Mouse (Mus musculus) forebrain, embryonic 13.5 days (tissue): ENCODE results near the gene Dnajc13. TPM values are rescaled to one million over a fixed set of nuclear protein-coding genes. Genes with fewer than 3 reads are reported as not detected.

ENCODE experiments used
- ATAC-seq: fragments of 200-750 bp; cut with Nextera tagmentation; 2 replicates; pipeline ENCODE4 v1.8.0; 2017
- H3K27ac ChIP-seq: fragments of 300-500 bp; sonication (generic); 2 replicates; pipeline ENCODE4 v1.5.1; 2015; ENCODE audit warnings: inconsistent platforms, mild to moderate bottlenecking, moderate library complexity
- H3K27me3 ChIP-seq: fragments of 300-500 bp; sonication (generic); 2 replicates; pipeline ENCODE4 v1.6.1; 2015; ENCODE audit warnings: mild to moderate bottlenecking, inconsistent platforms
- H3K36me3 ChIP-seq: fragments of 300-500 bp; sonication (generic); 2 replicates; pipeline ENCODE4 v1.6.1; 2015; ENCODE audit warnings: mild to moderate bottlenecking, inconsistent platforms; ENCODE audit not compliant: poor library complexity, severe bottlenecking
- H3K4me1 ChIP-seq: fragments of 300-500 bp; sonication (generic); 2 replicates; pipeline ENCODE4 v1.6.1; 2015; ENCODE audit warnings: inconsistent platforms
- H3K4me2 ChIP-seq: fragments of 300-500 bp; sonication (generic); 2 replicates; pipeline ENCODE4 v1.6.1; 2015; ENCODE audit warnings: inconsistent platforms, mild to moderate bottlenecking, moderate library complexity
- H3K4me3 ChIP-seq: fragments of 300-500 bp; sonication (generic); 2 replicates; pipeline ENCODE4 v1.5.1; 2015; ENCODE audit warnings: mild to moderate bottlenecking, inconsistent platforms
- H3K9ac ChIP-seq: fragments of 300-500 bp; sonication (generic); 2 replicates; pipeline ENCODE4 v1.6.1; 2015; ENCODE audit warnings: mild to moderate bottlenecking, inconsistent platforms
- H3K9me3 ChIP-seq: fragments of 300-500 bp; sonication (generic); replicated peaks from 2 replicates; pipeline ENCODE4 v1.6.1; 2016; ENCODE audit warnings: inconsistent platforms
- WGBS: fragments of 180-500 bp; shearing (Covaris S2); methylation state at CpG from one replicate; pipeline ENCODE4 v1.1.7; 2015; 5-methylcytosine and 5-hydroxymethylcytosine counted together
- polyA plus RNA-seq: library from polyadenylated mRNA; unstranded; fragments of >200 nt; fragmentation: Nextera tagmentation; extraction: Ambion mirVana; gene quantifications from 2 replicates; pipeline ENCODE4 v1.2.1, GENCODE M21; 2015

The Dnajc13 gene
- polyA plus RNA-seq, 1 experiment from 2014 or later: 18.6 TPM

- no peak overlapping the region for H3K4me3 ChIP-seq
- WGBS: 84% methylated on average over 8 of the region's 8 CpGs
- ATAC-seq: no peak
Observed at GRCm38 (mm10) chr9:104251111-104251510, 11.6 kb downstream of the Dnajc13 start.

GRCm38 (mm10) chr9:104247307-104247987 lies 15.3 kb downstream of the Dnajc13 start:
- no peak overlapping the region for H3K4me3 ChIP-seq
- WGBS: 91% methylated on average over 6 of the region's 6 CpGs
- no peaks in the 10 kb centered on the region for H3K9me3 ChIP-seq
- H3K9ac ChIP-seq: no peak overlapping the region
- ATAC-seq: no peak
- no peak overlapping the region for H3K27ac ChIP-seq
- H3K4me1 ChIP-seq: no peaks in the 10 kb centered on the region
- no peak overlapping the region for H3K4me2 ChIP-seq
- peaks cover 14% of the 10 kb centered on the region for H3K36me3 ChIP-seq
- H3K27me3 ChIP-seq: no peaks in the 10 kb centered on the region

More at GRCm38 (mm10) chr9:104251111-104251510, 11.6 kb downstream of the Dnajc13 start:
- Histone ChIP-seq H3K36me3 (0 out of 2 replicates have a peak, but pooled peaks cover 6% of the 10 kb centered on the region), H3K9ac (no peak overlapping the region), H3K9me3 (no peaks in the 10 kb centered on the region), H3K4me2 (no peak overlapping the region), H3K27ac (no peak overlapping the region), H3K27me3 (no peaks in the 10 kb centered on the region), H3K4me1 (0 out of 2 replicates have a peak, but pooled peaks cover 4% of the 10 kb centered on the region)

GRCm38 (mm10) chr9:104243799-104244466 lies 18.8 kb downstream of the Dnajc13 start:
- no peaks in the 10 kb centered on the region for H3K4me1 ChIP-seq
- H3K27ac ChIP-seq: no peak overlapping the region
- H3K9me3 ChIP-seq: no peaks in the 10 kb centered on the region
- 89% methylated on average over 9 of the region's 9 CpGs for WGBS
- no peak overlapping the region for H3K4me3 ChIP-seq
- H3K4me2 ChIP-seq: no peak overlapping the region
- H3K9ac ChIP-seq: no peak overlapping the region
- peaks cover 15% of the 10 kb centered on the region for H3K36me3 ChIP-seq
- ATAC-seq: no peak
- H3K27me3 ChIP-seq: no peaks in the 10 kb centered on the region

GRCm38 (mm10) chr9:104240146-104240545 lies 22.6 kb downstream of the Dnajc13 start:
- peaks cover 23% of the 10 kb centered on the region for H3K36me3 ChIP-seq
- 93% methylated on average over 7 of the region's 7 CpGs for WGBS
- H3K9ac ChIP-seq: no peak overlapping the region

GRCm38 (mm10) chr9:104239076-104239475 lies 23.7 kb downstream of the Dnajc13 start:
- Histone ChIP-seq H3K27me3 (no peaks in the 10 kb centered on the region), H3K4me1 (peaks cover 16% of the 10 kb centered on the region), H3K4me2 (no peak overlapping the region), H3K9ac (no peak overlapping the region), H3K27ac (no peak overlapping the region), H3K36me3 (peaks cover 29% of the 10 kb centered on the region), H3K4me3 (no peak overlapping the region), H3K9me3 (no peaks in the 10 kb centered on the region)
- 91% methylated on average over 8 of the region's 8 CpGs for WGBS
- no peak for ATAC-seq

More at GRCm38 (mm10) chr9:104240146-104240545, 22.6 kb downstream of the Dnajc13 start:
- H3K4me2 ChIP-seq: no peak overlapping the region
- ATAC-seq: no peak
- H3K9me3 ChIP-seq: no peaks in the 10 kb centered on the region
- no peak overlapping the region for H3K27ac ChIP-seq
- H3K4me3 ChIP-seq: no peak overlapping the region
- H3K4me1 ChIP-seq: peaks cover 15% of the 10 kb centered on the region
- no peaks in the 10 kb centered on the region for H3K27me3 ChIP-seq

- Histone ChIP-seq H3K4me1 (peaks cover 16% of the 10 kb centered on the region), H3K36me3 (peaks cover 50% of the 10 kb centered on the region), H3K9ac (no peak overlapping the region), H3K4me2 (no peak overlapping the region), H3K9me3 (no peaks in the 10 kb centered on the region), H3K27ac (peak overlapping the region; percentile 70), H3K4me3 (no peak overlapping the region), H3K27me3 (no peaks in the 10 kb centered on the region)
- no peak for ATAC-seq
- WGBS: 91% methylated on average over 11 of the region's 11 CpGs
Observed at GRCm38 (mm10) chr9:104236256-104236930, 26.3 kb downstream of the Dnajc13 start.

GRCm38 (mm10) chr9:104235751-104236150 lies 27.0 kb downstream of the Dnajc13 start:
- Histone ChIP-seq H3K27me3 (no peaks in the 10 kb centered on the region), H3K36me3 (peaks cover 56% of the 10 kb centered on the region), H3K4me3 (no peak overlapping the region), H3K9ac (no peak overlapping the region), H3K9me3 (no peaks in the 10 kb centered on the region), H3K4me2 (no peak overlapping the region), H3K4me1 (peaks cover 16% of the 10 kb centered on the region), H3K27ac (peak overlapping the region; percentile 70)
- 36% methylated on average over 5 of the region's 5 CpGs for WGBS
- peak; percentile 80 for ATAC-seq

GRCm38 (mm10) chr9:104233815-104234214 lies 28.9 kb downstream of the Dnajc13 start:
- no peaks in the 10 kb centered on the region for H3K27me3 ChIP-seq
- 76% methylated on average over 1 of the region's 1 CpGs for WGBS
- ATAC-seq: no peak

GRCm38 (mm10) chr9:104233060-104233459 lies 29.7 kb downstream of the Dnajc13 start:
- Histone ChIP-seq H3K36me3 (peaks cover 73% of the 10 kb centered on the region), H3K4me1 (peaks cover 16% of the 10 kb centered on the region), H3K4me3 (no peak overlapping the region), H3K9ac (no peak overlapping the region), H3K27ac (no peak overlapping the region), H3K4me2 (no peak overlapping the region), H3K27me3 (no peaks in the 10 kb centered on the region), H3K9me3 (no peaks in the 10 kb centered on the region)
- WGBS: 97% methylated on average over 5 of the region's 5 CpGs
- ATAC-seq: no peak

More at GRCm38 (mm10) chr9:104233815-104234214, 28.9 kb downstream of the Dnajc13 start:
- Histone ChIP-seq H3K4me3 (no peak overlapping the region), H3K4me1 (peaks cover 16% of the 10 kb centered on the region), H3K36me3 (peaks cover 68% of the 10 kb centered on the region), H3K27ac (no peak overlapping the region), H3K9me3 (no peaks in the 10 kb centered on the region), H3K9ac (no peak overlapping the region), H3K4me2 (no peak overlapping the region)

GRCm38 (mm10) chr9:104232004-104232403 lies 30.7 kb downstream of the Dnajc13 start:
- 91% methylated on average over 3 of the region's 3 CpGs for WGBS
- H3K27me3 ChIP-seq: no peaks in the 10 kb centered on the region
- H3K4me3 ChIP-seq: no peak overlapping the region
- H3K4me1 ChIP-seq: peaks cover 16% of the 10 kb centered on the region
- ATAC-seq: no peak
- H3K27ac ChIP-seq: no peak overlapping the region
- no peak overlapping the region for H3K4me2 ChIP-seq
- H3K9me3 ChIP-seq: no peaks in the 10 kb centered on the region
- peaks cover 68% of the 10 kb centered on the region for H3K36me3 ChIP-seq
- H3K9ac ChIP-seq: no peak overlapping the region

- H3K36me3 ChIP-seq: peaks cover 64% of the 10 kb centered on the region
- H3K9me3 ChIP-seq: no peaks in the 10 kb centered on the region
- 93% methylated on average over 3 of the region's 3 CpGs for WGBS
- H3K4me1 ChIP-seq: no peaks in the 10 kb centered on the region
- H3K4me2 ChIP-seq: no peak overlapping the region
- H3K9ac ChIP-seq: no peak overlapping the region
- H3K27me3 ChIP-seq: no peaks in the 10 kb centered on the region
- no peak for ATAC-seq
- H3K4me3 ChIP-seq: no peak overlapping the region
- no peak overlapping the region for H3K27ac ChIP-seq
Observed at GRCm38 (mm10) chr9:104211402-104211801, 51.3 kb downstream of the Dnajc13 start.

- H3K36me3 ChIP-seq: peaks cover 80% of the 10 kb centered on the region
- no peak overlapping the region for H3K9ac ChIP-seq
- H3K4me2 ChIP-seq: no peak overlapping the region
- no peaks in the 10 kb centered on the region for H3K9me3 ChIP-seq
- no peak overlapping the region for H3K4me3 ChIP-seq
- H3K27me3 ChIP-seq: no peaks in the 10 kb centered on the region
- no peaks in the 10 kb centered on the region for H3K4me1 ChIP-seq
- no peak overlapping the region for H3K27ac ChIP-seq
- no peak for ATAC-seq
- WGBS: 88% methylated on average over 3 of the region's 3 CpGs
Observed at GRCm38 (mm10) chr9:104203851-104204250, 58.9 kb downstream of the Dnajc13 start.
